Mouse (Mus musculus): Measurements from ENCODE around the gene Lrrc8b. TPM values are rescaled to one million over a fixed set of nuclear protein-coding genes. Genes with fewer than 3 reads are reported as not detected.
A peak's percentile ranks its signal among the peaks of the same experiment; 100 is the strongest.

The Lrrc8b gene
- total RNA-seq, 4 experiments from 2014 or later = 57.6 to 59.7 (median 59.3) TPM

DNA sequence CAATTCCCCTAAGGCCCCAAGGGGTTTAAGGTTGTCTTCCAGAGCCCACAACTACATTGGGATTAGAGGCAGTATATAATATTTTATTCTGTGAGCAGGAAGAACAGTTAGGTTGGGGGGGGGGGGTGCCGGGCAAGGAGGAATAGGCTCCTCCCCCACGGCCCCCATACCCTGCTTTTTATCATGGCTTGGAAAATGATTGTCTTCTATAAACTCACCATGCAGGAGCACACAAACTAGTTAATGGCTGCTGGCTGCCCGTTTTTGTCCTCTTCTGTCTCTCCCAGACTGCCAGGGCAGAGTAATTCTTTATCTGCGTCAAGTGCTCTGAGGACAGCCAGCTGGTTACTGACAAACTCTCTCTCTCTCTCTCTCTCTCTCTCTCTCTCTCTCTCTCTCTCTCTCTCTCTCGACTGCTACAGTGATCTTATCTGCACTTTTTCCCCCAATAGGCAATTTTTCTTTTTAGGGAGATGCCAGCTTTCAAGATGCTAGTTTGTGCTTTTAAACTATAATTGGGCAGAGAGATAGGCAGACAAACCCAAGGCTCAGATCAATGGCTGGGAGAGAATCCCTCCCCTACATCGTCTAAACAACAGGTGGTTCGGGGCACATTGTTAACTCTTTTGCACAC lies 102.5 kb downstream of the Lrrc8b start:
- DNase-seq (ENCODE audit: low spot score in 2 of 2) = no peak

DNA sequence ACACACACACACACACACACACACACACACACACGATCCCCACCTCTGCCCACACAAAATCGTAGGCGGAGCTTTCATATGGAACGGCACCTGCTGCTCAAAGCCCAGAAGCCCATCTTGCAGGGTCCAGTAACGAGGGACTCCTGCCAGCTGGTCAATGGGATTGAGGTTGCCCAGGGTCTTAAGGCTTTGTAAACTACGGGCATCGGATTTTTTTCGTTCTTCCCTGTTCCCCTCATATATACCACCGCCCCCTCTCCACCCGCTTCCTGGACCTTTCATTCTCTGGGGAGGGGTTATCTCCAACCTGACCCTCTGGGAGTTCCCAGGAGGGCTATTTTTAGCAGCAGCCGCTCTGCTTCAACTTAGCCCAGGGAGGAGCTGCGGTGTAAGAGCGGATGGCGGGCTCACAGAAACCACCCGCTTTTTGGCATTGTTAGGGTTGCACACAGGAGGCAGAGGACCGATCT lies 103.1 kb downstream of the Lrrc8b start:
- DNase-seq (ENCODE audit: low spot score in 2 of 2) = peak in 1 of 2 experiments; percentile 25

DNA sequence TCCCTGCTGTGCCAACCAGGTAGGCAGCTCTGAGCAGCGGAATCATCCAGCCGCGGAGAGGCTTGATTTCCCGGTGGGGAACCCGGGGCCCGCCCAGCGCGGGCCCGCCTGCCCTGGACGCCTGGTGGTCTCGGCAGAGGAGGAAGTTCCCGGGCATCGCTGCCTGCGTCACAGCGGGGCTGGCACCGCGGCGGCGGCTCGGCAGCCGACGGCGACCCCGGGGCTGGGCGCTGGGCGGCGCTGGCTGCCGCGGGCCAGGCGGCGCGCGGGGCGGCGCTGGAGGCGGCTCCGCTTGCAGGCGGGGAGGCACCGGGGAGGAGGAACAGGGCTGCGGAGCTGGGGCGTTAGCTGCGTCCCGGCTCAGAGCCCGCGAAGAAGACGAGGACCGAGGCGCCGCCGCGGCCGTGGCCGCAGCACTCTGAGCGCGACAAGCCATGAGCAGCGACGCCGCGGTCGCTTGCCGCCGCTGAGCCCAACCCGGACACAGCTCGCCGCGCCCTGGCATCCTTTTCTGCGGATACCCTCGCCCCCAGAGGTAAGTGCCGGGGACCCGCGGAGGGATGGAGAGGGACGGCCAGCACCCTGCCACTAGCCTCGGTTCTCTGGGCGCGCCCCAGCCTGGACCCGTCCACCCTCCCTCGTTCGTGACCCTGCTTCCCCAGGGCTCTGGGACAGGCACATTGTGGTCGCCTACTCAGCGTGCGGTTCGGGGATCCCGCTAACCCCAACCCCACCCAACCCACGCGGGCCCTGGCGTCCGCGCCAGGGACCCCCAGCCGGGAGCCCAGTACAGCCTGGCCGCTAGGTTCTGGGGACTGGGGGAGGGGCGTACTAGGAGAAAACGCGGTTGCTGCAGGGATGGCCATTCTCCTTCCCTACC lies 103.8 kb downstream of the Lrrc8b start, which contains the start of gene Lrrc8c:
Gene Lrrc8c, plus strand, starts transcription at position 293 of the 880 bp plus-strand sequence.
- peak; percentile 69 to 82 for DNase-seq (ENCODE audit: low spot score in 2 of 2)

DNA sequence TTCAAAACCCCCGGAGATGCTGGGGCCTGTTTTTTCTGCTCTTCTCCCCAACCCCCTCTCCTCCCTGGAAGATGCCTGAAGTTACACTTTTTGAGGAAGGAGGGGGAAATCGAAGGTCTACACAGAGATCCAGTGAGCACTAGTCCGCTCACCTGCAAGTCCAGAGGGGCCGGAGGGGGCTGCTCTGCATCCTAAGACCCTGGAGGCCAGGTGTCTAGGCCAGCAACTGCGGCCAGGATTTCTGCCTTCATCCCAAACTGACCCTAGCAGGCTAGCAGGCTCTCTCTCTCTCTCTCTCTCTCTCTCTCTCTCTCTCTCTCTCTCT lies 104.4 kb downstream of the Lrrc8b start:
- no peak for DNase-seq (ENCODE audit: low spot score in 2 of 2)

GRCm38 (mm10) chr5:105520442-105520965 lies 104.9 kb downstream of the Lrrc8b start:
- no peak for DNase-seq (ENCODE audit: low spot score in 2 of 2)

- DNase-seq (ENCODE audit: low spot score in 2 of 2) = no peak
These were observed 107.9 kb downstream of the Lrrc8b start for GRCm38 (mm10) chr5:105523452-105523851.

GRCm38 (mm10) chr5:105525004-105525403 lies 109.4 kb downstream of the Lrrc8b start:
- no peak for DNase-seq (ENCODE audit: low spot score in 2 of 2)

DNA sequence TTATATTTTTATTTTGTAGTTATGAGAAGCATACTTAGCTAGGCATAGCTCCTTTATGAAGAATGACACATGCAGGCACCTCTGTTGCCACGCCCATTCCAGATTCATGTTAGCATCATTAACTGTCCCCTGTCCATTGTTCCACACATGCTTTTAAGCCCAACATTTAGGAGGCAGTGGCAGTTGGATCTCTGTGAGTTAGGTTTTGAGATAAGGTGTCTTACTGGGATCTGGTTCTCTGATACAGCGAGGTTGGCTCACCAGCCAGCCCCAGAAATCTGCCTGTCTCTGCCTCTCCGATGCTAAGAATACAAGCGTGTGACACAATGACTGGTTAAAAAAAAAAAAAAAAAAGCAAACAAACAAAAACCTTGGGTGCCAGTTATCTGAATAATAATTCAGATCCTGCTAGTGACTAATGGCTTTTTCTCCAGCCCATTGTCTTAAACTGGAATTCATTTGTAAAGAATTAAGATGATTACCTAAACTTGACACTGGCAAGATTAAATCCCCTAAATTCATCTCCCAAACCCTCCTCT lies 110.6 kb downstream of the Lrrc8b start:
- DNase-seq (ENCODE audit: low spot score in 2 of 2) = no peak

GRCm38 (mm10) chr5:105526766-105527165 lies 111.2 kb downstream of the Lrrc8b start:
- no peak for DNase-seq (ENCODE audit: low spot score in 2 of 2)

- DNase-seq (ENCODE audit: low spot score in 2 of 2) = no peak
These were observed 112.1 kb downstream of the Lrrc8b start for GRCm38 (mm10) chr5:105527477-105528331.

- no peak for DNase-seq (ENCODE audit: low spot score in 2 of 2)
These were observed 115.0 kb downstream of the Lrrc8b start for GRCm38 (mm10) chr5:105530576-105530975.

- DNase-seq (ENCODE audit: low spot score in 2 of 2) = no peak
These were observed 119.6 kb downstream of the Lrrc8b start for GRCm38 (mm10) chr5:105535186-105535585.

DNA sequence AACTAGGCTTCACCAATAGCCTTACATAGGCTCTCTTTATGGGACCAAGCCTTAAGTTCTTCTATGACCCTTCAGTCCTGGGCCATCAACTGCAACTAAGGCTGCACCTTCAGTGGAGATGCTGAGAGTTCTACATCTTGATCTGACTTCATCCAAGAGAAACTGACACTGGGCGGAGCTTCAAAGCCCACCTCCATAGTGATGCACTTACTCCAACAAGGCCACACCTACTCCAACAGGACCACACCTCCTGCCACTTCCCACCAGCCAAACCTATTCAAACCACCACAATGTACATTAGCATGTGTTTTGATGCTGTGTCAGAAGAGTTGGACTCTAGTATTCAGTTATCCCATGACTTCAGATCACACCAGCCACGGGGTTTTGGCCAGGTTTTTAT lies 120.6 kb downstream of the Lrrc8b start:
- DNase-seq (ENCODE audit: low spot score in 2 of 2) = no peak

- DNase-seq (ENCODE audit: low spot score in 2 of 2) = no peak
These were observed 121.6 kb downstream of the Lrrc8b start for GRCm38 (mm10) chr5:105537101-105537723.

Other genes with a start within 250 kb of the Lrrc8b start
- gene Gbp10, start 176.2 kb upstream of the Lrrc8b start, total RNA-seq (2022) = under 1 TPM in 2 of 4 experiments, not detected in 2; 0.22 to 0.25 TPM
- gene Gm43302, start 122.1 kb upstream of the Lrrc8b start, total RNA-seq (2022) = not detected
- 1 to 10 TPM in 3 of 4 experiments, under 1 TPM in 1; 0.99 to 3.7 (median 2.3) TPM for gene Gbp6, start 122.1 kb upstream of the Lrrc8b start, total RNA-seq (2022)
- 10 to 100 TPM; 27.1 to 31.0 (median 29.0) TPM for gene Lrrc8c, start 103.6 kb downstream of the Lrrc8b start, total RNA-seq (2022)

Measured in layer of hippocampus, adult 8-10 months (tissue).